Mouse (Mus musculus): Measurements from ENCODE around the gene Tsacc.

GRCm38 (mm10) chr3:88245811-88246210, 51.0 kb downstream of the Tsacc start:
- peak; percentile 89 for TF ChIP-seq CTCF (IDR thresholded peaks at IDR 0.05; ENCODE audit: low read depth)
- no peak for TF ChIP-seq EP300 (optimal IDR thresholded peaks at IDR 0.05)

Measured in stomach, postnatal 0 days (tissue).